Mouse (Mus musculus) heart, embryonic 10.5 days (tissue): ENCODE results near the gene Hcn2. TPM values are rescaled to one million over a fixed set of nuclear protein-coding genes. Genes with fewer than 3 reads are reported as not detected.
A peak's percentile ranks its signal among the peaks of the same experiment; 100 is the strongest.

Source experiments
- DNase-seq: peaks from one replicate; pipeline ENCODE4 v3.0.0-alpha.2; 2017; ENCODE audit warnings: low spot score
- H3K27ac ChIP-seq: fragments of 300-500 bp; sonication (generic); 2 replicates; pipeline ENCODE4 v1.5.1; 2016; ENCODE audit warnings: mild to moderate bottlenecking
- H3K27me3 ChIP-seq: fragments of 300-500 bp; sonication (generic); 2 replicates; pipeline ENCODE4 v1.6.1; 2016; ENCODE audit warnings: mild to moderate bottlenecking; ENCODE audit not compliant: poor library complexity, insufficient read depth, severe bottlenecking
- H3K36me3 ChIP-seq: fragments of 300-500 bp; sonication (generic); 2 replicates; pipeline ENCODE4 v1.6.1; 2016; ENCODE audit warnings: mild to moderate bottlenecking, moderate library complexity
- H3K4me1 ChIP-seq: fragments of 300-500 bp; sonication (generic); 2 replicates; pipeline ENCODE4 v1.6.1; 2016; ENCODE audit warnings: mild to moderate bottlenecking
- H3K4me3 ChIP-seq: fragments of 300-500 bp; sonication (generic); 2 replicates; pipeline ENCODE4 v1.5.1; 2016; ENCODE audit warnings: mild to moderate bottlenecking, moderate library complexity
- H3K9me3 ChIP-seq: fragments of 300-500 bp; sonication (generic); 2 replicates; pipeline ENCODE4 v1.6.1; 2016; ENCODE audit warnings: mild to moderate bottlenecking, moderate library complexity
- whole genome bisulfite sequencing: fragments of 180-500 bp; shearing (Covaris S2); methylation state at CpG from one replicate; pipeline ENCODE4 v1.1.7; 2016; 5-methylcytosine and 5-hydroxymethylcytosine counted together
- polyA plus RNA-seq: library from polyadenylated mRNA; unstranded; fragments of >200 nt; fragmentation: Nextera tagmentation; extraction: Ambion mirVana; gene quantifications from 2 replicates; pipeline ENCODE4 v1.2.1, GENCODE M21; 2016

Gene Hcn2
- polyA plus RNA-seq, 1 experiment from 2014 or later = not detected

- WGBS = under 1% methylated on average over 84 of the region's 84 CpGs
- peak within 1 kb of the TSS; percentile 90 for H3K27ac ChIP-seq
- peaks cover 30% of the 10 kb centered on the region for H3K36me3 ChIP-seq
- no peaks in the 10 kb centered on the region for H3K9me3 ChIP-seq
- no peaks in the 10 kb centered on the region; the same call in 1 of the 2 replicates for H3K27me3 ChIP-seq
- H3K4me1 ChIP-seq = peaks cover 44% of the 10 kb centered on the region
- DNase-seq = peak; percentile 99
- H3K4me3 ChIP-seq = peak within 1 kb of the TSS; percentile 85
Measured at GRCm38 (mm10) chr10:79681591-79682245, 34.7 kb upstream of the Hcn2 start, which contains the start of gene Cdc34. Gene Cdc34 (plus strand): TSS chr10:79682195.

- H3K4me1 ChIP-seq = peaks cover 49% of the 10 kb centered on the region
- H3K27ac ChIP-seq = peak overlapping the region; percentile 90
- H3K27me3 ChIP-seq = no peaks in the 10 kb centered on the region; the same call in 1 of the 2 replicates
- peak; percentile 84 for DNase-seq
- peak overlapping the region; percentile 85 for H3K4me3 ChIP-seq
- under 1% methylated on average over 10 of the region's 10 CpGs for WGBS
- no peaks in the 10 kb centered on the region for H3K9me3 ChIP-seq
- peaks cover 38% of the 10 kb centered on the region for H3K36me3 ChIP-seq
Measured at GRCm38 (mm10) chr10:79682551-79682915, 33.9 kb upstream of the Hcn2 start.

GRCm38 (mm10) chr10:79682916-79683582 is 33.4 kb upstream of the Hcn2 start:
- peak; percentile 89 for DNase-seq
- 10% methylated on average over 10 of the region's 10 CpGs for WGBS

GRCm38 (mm10) chr10:79683726-79684640 is 32.5 kb upstream of the Hcn2 start:
- 80% methylated on average over 6 of the region's 6 CpGs for WGBS
- peak overlapping the region; percentile 85 for H3K4me3 ChIP-seq
- peak overlapping the region; percentile 90 for H3K27ac ChIP-seq
- no peaks in the 10 kb centered on the region for H3K9me3 ChIP-seq
- H3K36me3 ChIP-seq = peaks cover 52% of the 10 kb centered on the region
- H3K27me3 ChIP-seq = no peaks in the 10 kb centered on the region; the same call in 1 of the 2 replicates
- H3K4me1 ChIP-seq = peaks cover 49% of the 10 kb centered on the region
- DNase-seq = peak; percentile 79

More at GRCm38 (mm10) chr10:79682916-79683582, 33.4 kb upstream of the Hcn2 start:
- Histone ChIP-seq H3K4me3 (peak overlapping the region; percentile 85), H3K9me3 (no peaks in the 10 kb centered on the region), H3K27me3 (no peaks in the 10 kb centered on the region; the same call in 1 of the 2 replicates), H3K4me1 (peaks cover 49% of the 10 kb centered on the region), H3K36me3 (peaks cover 43% of the 10 kb centered on the region), H3K27ac (peak overlapping the region; percentile 90)

GRCm38 (mm10) chr10:79684770-79685600 is 31.4 kb upstream of the Hcn2 start:
- H3K9me3 ChIP-seq = no peaks in the 10 kb centered on the region
- H3K4me3 ChIP-seq = no peak overlapping the region
- DNase-seq = peak; percentile 72
- H3K36me3 ChIP-seq = peaks cover 60% of the 10 kb centered on the region
- WGBS = 92% methylated on average over 25 of the region's 25 CpGs
- no peaks in the 10 kb centered on the region for H3K27me3 ChIP-seq
- peaks cover 49% of the 10 kb centered on the region for H3K4me1 ChIP-seq
- peak overlapping the region; percentile 90; the same call in 1 of the 2 replicates for H3K27ac ChIP-seq

- no peak for DNase-seq
- H3K4me1 ChIP-seq = peaks cover 40% of the 10 kb centered on the region
- peaks cover 60% of the 10 kb centered on the region for H3K36me3 ChIP-seq
- WGBS = 89% methylated on average over 2 of the region's 2 CpGs
- no peak overlapping the region for H3K4me3 ChIP-seq
- no peaks in the 10 kb centered on the region for H3K27me3 ChIP-seq
- H3K9me3 ChIP-seq = no peaks in the 10 kb centered on the region
- H3K27ac ChIP-seq = peak overlapping the region; percentile 43; the same call in 1 of the 2 replicates
Measured at GRCm38 (mm10) chr10:79686219-79686618, 30.2 kb upstream of the Hcn2 start.

- WGBS = 81% methylated on average over 1 of the region's 1 CpGs
- H3K4me1 ChIP-seq = peaks cover 36% of the 10 kb centered on the region
- no peak overlapping the region; the same call in 1 of the 2 replicates for H3K4me3 ChIP-seq
- no peaks in the 10 kb centered on the region for H3K9me3 ChIP-seq
- H3K27me3 ChIP-seq = no peaks in the 10 kb centered on the region
- H3K36me3 ChIP-seq = peaks cover 60% of the 10 kb centered on the region
- DNase-seq = no peak
- H3K27ac ChIP-seq = peak overlapping the region; percentile 43; the same call in 1 of the 2 replicates
Measured at GRCm38 (mm10) chr10:79686691-79687090, 29.7 kb upstream of the Hcn2 start.

GRCm38 (mm10) chr10:79687513-79687912 is 28.9 kb upstream of the Hcn2 start:
- Histone ChIP-seq H3K36me3 (peaks cover 65% of the 10 kb centered on the region), H3K27ac (no peak overlapping the region), H3K9me3 (no peaks in the 10 kb centered on the region), H3K4me3 (no peak overlapping the region), H3K4me1 (peaks cover 33% of the 10 kb centered on the region), H3K27me3 (no peaks in the 10 kb centered on the region)
- DNase-seq = no peak
- WGBS = 96% methylated on average over 6 of the region's 6 CpGs

- Histone ChIP-seq H3K27ac (no peak within 1 kb of the TSS), H3K27me3 (no peaks in the 10 kb centered on the region), H3K4me3 (no peak within 1 kb of the TSS), H3K4me1 (peaks cover 23% of the 10 kb centered on the region), H3K36me3 (peaks cover 67% of the 10 kb centered on the region), H3K9me3 (no peaks in the 10 kb centered on the region)
- no peak for DNase-seq
- whole genome bisulfite sequencing = 83% methylated on average over 4 of the region's 4 CpGs
Measured at GRCm38 (mm10) chr10:79688720-79689119, 27.7 kb upstream of the Hcn2 start, which contains the start of gene Gzmm. Gene Gzmm (plus strand): TSS chr10:79689020.

GRCm38 (mm10) chr10:79689178-79689577 is 27.3 kb upstream of the Hcn2 start:
- WGBS = 90% methylated on average over 3 of the region's 3 CpGs
- Histone ChIP-seq H3K27ac (no peak overlapping the region), H3K9me3 (no peaks in the 10 kb centered on the region), H3K4me1 (peaks cover 18% of the 10 kb centered on the region), H3K4me3 (no peak overlapping the region), H3K36me3 (peaks cover 63% of the 10 kb centered on the region), H3K27me3 (no peaks in the 10 kb centered on the region)
- no peak for DNase-seq

GRCm38 (mm10) chr10:79691986-79692548 is 24.4 kb upstream of the Hcn2 start:
- H3K9me3 ChIP-seq = no peaks in the 10 kb centered on the region
- 94% methylated on average over 2 of the region's 2 CpGs for WGBS
- no peak overlapping the region for H3K27ac ChIP-seq
- no peaks in the 10 kb centered on the region for H3K27me3 ChIP-seq
- H3K36me3 ChIP-seq = peaks cover 34% of the 10 kb centered on the region
- no peak overlapping the region for H3K4me3 ChIP-seq
- H3K4me1 ChIP-seq = peaks cover 22% of the 10 kb centered on the region
- no peak for DNase-seq
